Mouse (Mus musculus): ENCODE results near the gene 2310033P09Rik. TPM values are rescaled to one million over a fixed set of nuclear protein-coding genes. Genes with fewer than 3 reads are reported as not detected.

Gene 2310033P09Rik
- polyA plus RNA-seq (2016; fragmentation: Nextera tagmentation; extraction: Ambion mirVana), result 35.1 and 40.2 TPM in 2 replicates

DNA sequence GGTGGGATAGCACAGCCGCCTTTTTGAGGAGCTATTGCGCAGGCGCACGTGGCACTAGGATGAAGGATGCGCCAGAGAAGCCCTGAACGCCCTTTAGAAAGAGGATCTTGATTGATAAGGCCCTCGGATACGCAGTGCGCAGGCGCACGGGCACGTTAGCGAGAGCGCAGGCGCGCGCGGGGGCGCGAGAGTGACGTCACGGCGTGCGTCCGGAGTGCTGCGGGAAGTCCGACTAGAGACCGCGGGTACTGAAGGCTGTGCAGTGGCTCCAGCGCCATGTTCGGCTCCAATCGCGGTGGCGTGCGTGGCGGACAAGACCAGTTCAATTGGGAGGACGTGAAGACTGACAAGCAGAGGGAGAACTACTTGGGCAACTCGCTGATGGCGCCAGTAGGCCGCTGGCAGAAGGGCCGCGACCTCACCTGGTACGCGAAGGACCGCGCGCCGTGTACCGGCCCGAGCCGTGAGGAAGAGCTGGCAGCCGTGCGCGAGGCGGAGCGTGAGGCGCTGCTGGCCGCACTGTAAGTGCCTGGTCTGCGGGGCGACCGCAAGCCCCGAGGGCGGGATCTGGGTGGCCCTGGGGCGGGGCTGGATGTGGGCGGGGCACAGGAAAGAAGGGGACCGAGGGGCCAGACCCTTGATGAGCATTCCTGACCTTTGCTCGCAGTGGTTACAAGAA, at the start of gene 2310033P09Rik:
Gene 2310033P09Rik, plus strand, starts transcription at position 169 of the 679 bp plus-strand sequence.
- WGBS, result under 1% methylated on average over 67 of the region's 67 CpGs
- Histone ChIP-seq H3K36me3 (peaks cover 80% of the 10 kb centered on the region), H3K9me3 (replicated peaks) (no peaks in the 10 kb centered on the region), H3K27ac (peak within 1 kb of the TSS; percentile 93), H3K27me3 (ENCODE audit: low read depth, poor library complexity, severe bottlenecking) (no peaks in the 10 kb centered on the region), H3K4me1 (peaks cover 25% of the 10 kb centered on the region), H3K4me3 (peak within 1 kb of the TSS; percentile 87)
- peak; percentile 97 for DNase-seq (ENCODE audit: low spot score)

DNA sequence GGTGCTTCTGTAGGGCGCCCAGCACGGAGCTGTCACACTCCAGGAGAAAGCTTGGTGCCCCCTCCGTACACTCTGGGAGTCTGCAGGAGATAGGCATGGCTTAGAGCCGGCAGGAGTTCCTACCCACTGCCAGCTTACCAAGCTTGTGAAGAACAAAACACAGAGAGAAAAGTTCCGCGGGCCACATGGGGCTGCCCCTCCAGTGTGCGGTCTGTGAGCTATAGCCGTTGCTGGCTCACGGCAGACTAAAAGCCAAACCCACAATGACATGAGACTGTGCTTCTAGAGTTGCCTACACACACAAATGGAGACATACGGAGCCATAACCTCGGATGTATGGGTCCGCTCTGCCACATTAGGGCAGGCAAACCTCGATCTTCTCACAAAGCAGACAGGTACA, 49.0 kb upstream of the 2310033P09Rik start:
- Histone ChIP-seq H3K36me3 (peaks cover 17% of the 10 kb centered on the region), H3K9me3 (replicated peaks) (no peaks in the 10 kb centered on the region), H3K4me3 (no peak overlapping the region), H3K4me1 (peaks cover 13% of the 10 kb centered on the region; the same call in 1 of the 2 replicates), H3K27ac (no peak overlapping the region), H3K27me3 (ENCODE audit: low read depth, poor library complexity, severe bottlenecking) (no peaks in the 10 kb centered on the region)
- no peak for DNase-seq (ENCODE audit: low spot score)
- 91% methylated on average over 13 of the region's 13 CpGs for WGBS

- no peak overlapping the region for H3K4me3 ChIP-seq
- H3K4me1 ChIP-seq, result peaks cover 16% of the 10 kb centered on the region; the same call in 1 of the 2 replicates
- 78% methylated on average over 4 of the region's 4 CpGs for whole genome bisulfite sequencing
- no peak overlapping the region for H3K27ac ChIP-seq
- no peaks in the 10 kb centered on the region for H3K27me3 ChIP-seq (ENCODE audit: low read depth, poor library complexity, severe bottlenecking)
- peaks cover 17% of the 10 kb centered on the region for H3K36me3 ChIP-seq
- no peaks in the 10 kb centered on the region for H3K9me3 ChIP-seq (replicated peaks)
- no peak for DNase-seq (ENCODE audit: low spot score)
Observed at GRCm38 (mm10) chr11:59159558-59159957, 48.6 kb upstream of the 2310033P09Rik start.

- H3K27ac ChIP-seq, result no peak overlapping the region
- H3K9me3 ChIP-seq (replicated peaks), result no peaks in the 10 kb centered on the region
- H3K27me3 ChIP-seq (ENCODE audit: low read depth, poor library complexity, severe bottlenecking), result no peaks in the 10 kb centered on the region
- peaks cover 12% of the 10 kb centered on the region for H3K36me3 ChIP-seq
- H3K4me1 ChIP-seq, result peaks cover 16% of the 10 kb centered on the region; the same call in 1 of the 2 replicates
- WGBS, result 84% methylated on average over 5 of the region's 5 CpGs
- H3K4me3 ChIP-seq, result no peak overlapping the region
- DNase-seq (ENCODE audit: low spot score), result no peak
Observed at GRCm38 (mm10) chr11:59161398-59161797, 46.7 kb upstream of the 2310033P09Rik start.

GRCm38 (mm10) chr11:59162443-59163254, 45.5 kb upstream of the 2310033P09Rik start:
- WGBS, result 61% methylated on average over 9 of the region's 9 CpGs
- H3K4me1 ChIP-seq, result peaks cover 16% of the 10 kb centered on the region; the same call in 1 of the 2 replicates
- no peak for DNase-seq (ENCODE audit: low spot score)
- no peaks in the 10 kb centered on the region for H3K27me3 ChIP-seq (ENCODE audit: low read depth, poor library complexity, severe bottlenecking)
- peaks cover 9% of the 10 kb centered on the region for H3K36me3 ChIP-seq
- peak overlapping the region; percentile 94 for H3K27ac ChIP-seq
- H3K9me3 ChIP-seq (replicated peaks), result no peaks in the 10 kb centered on the region
- H3K4me3 ChIP-seq, result peak overlapping the region; percentile 69

- H3K36me3 ChIP-seq, result no peaks in the 10 kb centered on the region
- peaks cover 16% of the 10 kb centered on the region; the same call in 1 of the 2 replicates for H3K4me1 ChIP-seq
- peak; percentile 97 for DNase-seq (ENCODE audit: low spot score)
- no peaks in the 10 kb centered on the region for H3K9me3 ChIP-seq (replicated peaks)
- WGBS, result 3% methylated on average over 60 of the region's 68 CpGs
- H3K4me3 ChIP-seq, result peak within 1 kb of the TSS; percentile 69
- peak within 1 kb of the TSS; percentile 94 for H3K27ac ChIP-seq
- H3K27me3 ChIP-seq (ENCODE audit: low read depth, poor library complexity, severe bottlenecking), result no peaks in the 10 kb centered on the region
Observed at GRCm38 (mm10) chr11:59163255-59164236, 44.6 kb upstream of the 2310033P09Rik start, which contains the start of gene Iba57. Gene Iba57 (minus strand): TSS chr11:59163739.

DNA sequence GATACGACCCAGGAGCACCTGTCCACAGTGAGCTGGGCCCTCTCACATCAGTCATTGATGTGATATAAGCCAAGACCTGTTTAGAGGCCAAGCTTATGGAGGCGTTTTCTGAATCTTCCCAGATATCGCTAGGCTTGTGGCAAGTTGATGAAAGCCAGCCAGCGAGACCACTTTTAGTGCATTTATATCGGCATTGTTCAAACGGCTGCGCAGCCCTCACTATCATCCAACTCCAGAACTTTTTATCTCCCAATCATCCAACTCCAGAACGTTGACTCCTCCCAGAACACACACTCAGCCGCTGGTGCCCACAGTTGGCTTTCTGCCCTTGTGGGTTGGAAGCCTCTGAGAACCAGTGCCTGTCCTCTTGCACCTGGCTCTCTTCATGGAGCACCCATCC, 43.7 kb upstream of the 2310033P09Rik start:
- H3K4me3 ChIP-seq, result peak overlapping the region; percentile 69
- H3K27me3 ChIP-seq (ENCODE audit: low read depth, poor library complexity, severe bottlenecking), result no peaks in the 10 kb centered on the region
- peak overlapping the region; percentile 94 for H3K27ac ChIP-seq

DNA sequence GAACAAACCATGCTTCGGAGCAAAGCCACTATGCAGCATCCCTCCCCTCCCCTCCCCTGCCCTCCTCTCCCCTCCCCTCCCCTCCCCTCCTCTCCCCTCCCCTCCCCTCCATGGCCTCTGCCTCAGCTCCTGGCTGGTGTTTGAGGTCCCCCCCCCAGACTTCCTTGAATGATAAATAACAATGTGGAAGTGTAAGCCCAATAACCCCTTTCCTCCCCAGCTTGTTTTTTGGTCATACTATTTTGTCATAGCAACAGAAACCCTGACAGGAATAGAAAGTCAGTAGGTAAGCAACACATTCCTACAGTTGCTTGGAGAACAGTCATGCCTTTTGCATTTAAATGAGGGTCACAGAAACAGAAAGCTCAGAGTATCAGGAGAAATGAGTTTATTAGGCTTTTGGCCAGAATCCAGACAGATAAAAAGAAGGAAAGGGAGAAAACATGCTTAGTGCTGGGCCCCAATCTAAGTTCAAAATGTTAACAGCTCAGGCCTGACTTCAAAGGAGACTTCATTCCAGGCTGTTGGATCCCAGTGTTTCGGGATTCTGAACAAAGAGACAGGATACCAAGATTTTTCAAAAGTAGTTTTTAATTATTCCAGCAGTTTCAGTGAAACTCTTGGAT, 42.4 kb upstream of the 2310033P09Rik start:
- H3K36me3 ChIP-seq, result no peaks in the 10 kb centered on the region
- no peaks in the 10 kb centered on the region for H3K9me3 ChIP-seq (replicated peaks)
- no peak overlapping the region for H3K27ac ChIP-seq
- DNase-seq (ENCODE audit: low spot score), result no peak
- WGBS, result 69% methylated on average over 2 of the region's 2 CpGs
- peaks cover 22% of the 10 kb centered on the region for H3K4me1 ChIP-seq
- no peak overlapping the region for H3K4me3 ChIP-seq
- H3K27me3 ChIP-seq (ENCODE audit: low read depth, poor library complexity, severe bottlenecking), result no peaks in the 10 kb centered on the region

More for the DNA sequence above, 43.7 kb upstream of the 2310033P09Rik start:
- H3K36me3 ChIP-seq, result no peaks in the 10 kb centered on the region
- H3K9me3 ChIP-seq (replicated peaks), result no peaks in the 10 kb centered on the region
- H3K4me1 ChIP-seq, result peaks cover 16% of the 10 kb centered on the region; the same call in 1 of the 2 replicates
- 82% methylated on average over 9 of the region's 9 CpGs for WGBS
- no peak for DNase-seq (ENCODE audit: low spot score)

- 56% methylated on average over 3 of the region's 3 CpGs for WGBS
- Histone ChIP-seq H3K9me3 (replicated peaks) (no peaks in the 10 kb centered on the region), H3K4me1 (peaks cover 6% of the 10 kb centered on the region), H3K27me3 (ENCODE audit: low read depth, poor library complexity, severe bottlenecking) (peaks cover 26% of the 10 kb centered on the region), H3K27ac (no peak overlapping the region), H3K36me3 (no peaks in the 10 kb centered on the region), H3K4me3 (no peak overlapping the region)
- DNase-seq (ENCODE audit: low spot score), result no peak
Observed at GRCm38 (mm10) chr11:59169807-59170206, 38.3 kb upstream of the 2310033P09Rik start.

- no peak for DNase-seq (ENCODE audit: low spot score)
- 74% methylated on average over 4 of the region's 4 CpGs for WGBS
- H3K27me3 ChIP-seq (ENCODE audit: low read depth, poor library complexity, severe bottlenecking), result peaks cover 33% of the 10 kb centered on the region
- no peaks in the 10 kb centered on the region for H3K36me3 ChIP-seq
- H3K27ac ChIP-seq, result no peak overlapping the region
- H3K9me3 ChIP-seq (replicated peaks), result no peaks in the 10 kb centered on the region
- H3K4me1 ChIP-seq, result peaks cover 6% of the 10 kb centered on the region
- H3K4me3 ChIP-seq, result no peak overlapping the region
Observed at GRCm38 (mm10) chr11:59170549-59170948, 37.6 kb upstream of the 2310033P09Rik start.

DNA sequence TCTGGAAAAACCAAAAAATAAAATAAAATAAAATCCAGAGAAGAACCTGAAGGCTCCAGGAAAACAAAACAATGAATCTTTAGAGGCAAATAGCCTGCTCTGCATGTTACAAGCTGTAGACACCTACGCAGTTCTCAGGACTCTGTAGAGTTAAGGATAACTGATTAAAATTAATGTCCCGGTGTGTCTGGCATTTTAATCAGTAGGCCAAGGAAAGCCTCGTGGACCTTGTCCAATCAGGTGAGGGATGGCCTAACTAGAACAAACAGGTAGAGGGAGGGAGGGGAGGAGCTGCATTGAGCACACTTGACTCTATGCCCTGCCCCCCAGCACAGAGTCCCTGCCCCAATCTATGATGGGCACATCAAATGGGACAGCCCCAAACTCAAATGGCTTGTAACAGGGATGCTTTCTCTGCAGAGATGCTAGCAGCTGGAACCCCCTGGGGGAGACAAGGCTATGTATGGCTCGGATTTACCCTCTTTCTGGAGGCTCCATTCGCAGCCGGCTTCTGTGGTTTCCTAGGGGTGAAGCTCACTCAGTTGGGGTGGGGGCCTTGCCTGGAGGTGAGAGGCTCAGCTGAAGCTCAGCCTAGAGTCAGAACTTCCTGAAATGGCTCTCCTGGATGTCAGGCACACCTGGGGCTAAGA, 33.8 kb upstream of the 2310033P09Rik start:
- Histone ChIP-seq H3K27ac (no peak overlapping the region), H3K4me3 (no peak overlapping the region), H3K4me1 (peaks cover 15% of the 10 kb centered on the region), H3K9me3 (replicated peaks) (no peaks in the 10 kb centered on the region), H3K36me3 (no peaks in the 10 kb centered on the region), H3K27me3 (ENCODE audit: low read depth, poor library complexity, severe bottlenecking) (peaks cover 71% of the 10 kb centered on the region)
- DNase-seq (ENCODE audit: low spot score), result no peak
- 65% methylated on average over 6 of the region's 6 CpGs for WGBS

Data from limb, embryonic 10.5 days (tissue).